ENCODE assay signal across 8 mouse cellular contexts in genomic region chr11:115367395-115367944, GRCm38 (mm10). TPM values are rescaled to one million over a fixed set of nuclear protein-coding genes. Genes with fewer than 3 reads are reported as not detected.
DNase-seq lines count a peak whose midpoint lies in the region; ATAC-seq and TF ChIP-seq lines count a peak whose summit lies in the region.

Gene Hid1 (minus strand): TSS chr11:115367756.

- no peak for TF ChIP-seq CTCF in embryonic fibroblast, embryonic 13.5 days (IDR thresholded peaks at IDR 0.05; ENCODE audit: borderline replicate concordance, insufficient read depth, low read length)
- TF ChIP-seq CTCF in liver, adult 2 months (IDR thresholded peaks at IDR 0.05; ENCODE audit: low read depth, low read length), result no peak

- no peaks in the 10 kb centered on the region for H3K36me3 ChIP-seq in heart, embryonic 12.5 days
- H3K36me3 ChIP-seq in kidney, embryonic 16.5 days (ENCODE audit: insufficient read depth, low read length), result no peaks in the 10 kb centered on the region
- H3K36me3 ChIP-seq in liver, adult 2 months (ENCODE audit: control insufficient read depth, insufficient read depth, low read length), result no peaks in the 10 kb centered on the region
- H3K36me3 ChIP-seq in myocyte (ENCODE audit: control insufficient read depth, insufficient read depth), result no peaks in the 10 kb centered on the region
- H3K36me3 ChIP-seq in stomach, embryonic 14.5 days (ENCODE audit: control insufficient read depth, insufficient read depth, low read length), result no peaks in the 10 kb centered on the region

- peaks cover 76% of the 10 kb centered on the region for H3K27me3 ChIP-seq in heart, embryonic 12.5 days (replicated peaks)
- H3K27me3 ChIP-seq in kidney, embryonic 16.5 days (ENCODE audit: insufficient read depth, low read length), result peaks cover 50% of the 10 kb centered on the region
- H3K27me3 ChIP-seq in liver, adult 2 months (ENCODE audit: control insufficient read depth, insufficient read depth, low read length), result peaks cover 4% of the 10 kb centered on the region
- no peaks in the 10 kb centered on the region for H3K27me3 ChIP-seq in myocyte (ENCODE audit: control insufficient read depth, insufficient read depth, insufficient read length)
- H3K27me3 ChIP-seq in stomach, embryonic 14.5 days (ENCODE audit: control insufficient read depth, insufficient read depth, low read length), result peaks cover 12% of the 10 kb centered on the region

- under 1% methylated on average over 39 of the region's 39 CpGs for WGBS in heart, embryonic 12.5 days
- WGBS in kidney, embryonic 16.5 days, result under 1% methylated on average over 37 of the region's 39 CpGs
- under 1% methylated on average over 39 of the region's 39 CpGs for WGBS in liver, adult 2 months
- under 1% methylated on average over 39 of the region's 39 CpGs for WGBS in stomach, embryonic 14.5 days

- H3K9ac ChIP-seq in heart, embryonic 12.5 days, result peak within 1 kb of the TSS; percentile 70
- peak within 1 kb of the TSS; percentile 70 for H3K9ac ChIP-seq in kidney, embryonic 16.5 days (replicated peaks; ENCODE audit: low read length)
- peak within 1 kb of the TSS; percentile 64 for H3K9ac ChIP-seq in liver, adult 2 months (ENCODE audit: low read depth, low read length)
- H3K9ac ChIP-seq in stomach, embryonic 14.5 days (replicated peaks; ENCODE audit: low read depth, low read length), result 0 out of 2 replicates have a peak within 1 kb of the TSS, but pooled peaks have one; percentile 4

- no peaks in the 10 kb centered on the region for H3K9me3 ChIP-seq in heart, embryonic 12.5 days (replicated peaks)
- H3K9me3 ChIP-seq in kidney, embryonic 16.5 days (ENCODE audit: low read length), result no peaks in the 10 kb centered on the region
- no peaks in the 10 kb centered on the region for H3K9me3 ChIP-seq in stomach, embryonic 14.5 days (ENCODE audit: control insufficient read depth, low read depth, low read length)

- peak; percentile 90 for DNase-seq in CD4-positive, CD25-positive, alpha-beta regulatory T cell, adult 2 months (ENCODE audit: low read depth, low spot score)
- DNase-seq in brain, adult 2 months (ENCODE audit: low read depth, low spot score), result peak; percentile 95
- DNase-seq in liver, adult 2 months (ENCODE audit: extremely low read depth, low read depth, low spot score), result peak; percentile 38

- no peaks in the 10 kb centered on the region for H3K4me1 ChIP-seq in embryonic fibroblast, embryonic 13.5 days (ENCODE audit: control insufficient read depth, insufficient read depth, low read length)
- H3K4me1 ChIP-seq in heart, embryonic 12.5 days (replicated peaks), result peaks cover 24% of the 10 kb centered on the region
- peaks cover 13% of the 10 kb centered on the region for H3K4me1 ChIP-seq in kidney, embryonic 16.5 days (ENCODE audit: insufficient read depth, low read length)
- peaks cover 2% of the 10 kb centered on the region; the same call in 1 of the 2 replicates for H3K4me1 ChIP-seq in liver, adult 2 months (ENCODE audit: control insufficient read depth, insufficient read depth, low read length)
- H3K4me1 ChIP-seq in stomach, embryonic 14.5 days (ENCODE audit: control insufficient read depth, insufficient read depth, low read length), result 0 out of 2 replicates have a peak, but pooled peaks cover 8% of the 10 kb centered on the region

- H3K4me2 ChIP-seq in heart, embryonic 12.5 days, result peak within 1 kb of the TSS; percentile 95
- peak within 1 kb of the TSS; percentile 96 for H3K4me2 ChIP-seq in kidney, embryonic 16.5 days (replicated peaks; ENCODE audit: low read depth, low read length)
- peak within 1 kb of the TSS; percentile 70 for H3K4me2 ChIP-seq in myocyte (ENCODE audit: low read depth)
- peak within 1 kb of the TSS; percentile 55 for H3K4me2 ChIP-seq in stomach, embryonic 14.5 days (replicated peaks; ENCODE audit: low read depth, low read length)

- peak within 1 kb of the TSS; percentile 48 for H3K4me3 ChIP-seq in embryonic fibroblast, embryonic 13.5 days (ENCODE audit: insufficient read depth, low read length)
- H3K4me3 ChIP-seq in heart, embryonic 12.5 days, result peak within 1 kb of the TSS; percentile 60
- peak within 1 kb of the TSS; percentile 60 for H3K4me3 ChIP-seq in kidney, embryonic 16.5 days (ENCODE audit: low read length)
- H3K4me3 ChIP-seq in liver, adult 2 months (ENCODE audit: insufficient read depth, low read depth, low read length), result peak within 1 kb of the TSS; percentile 61
- H3K4me3 ChIP-seq in myocyte, result peak within 1 kb of the TSS; percentile 79
- peak within 1 kb of the TSS; percentile 37 for H3K4me3 ChIP-seq in stomach, embryonic 14.5 days (ENCODE audit: low read depth, low read length)

- H3ac ChIP-seq in myocyte (ENCODE audit: control insufficient read depth, insufficient read length), result peak within 1 kb of the TSS; percentile 41

- H3K27ac ChIP-seq in embryonic fibroblast, embryonic 13.5 days (ENCODE audit: insufficient read depth, low read length), result no peak within 1 kb of the TSS
- no peak within 1 kb of the TSS for H3K27ac ChIP-seq in heart, embryonic 12.5 days (ENCODE audit: poor library complexity, severe bottlenecking)
- H3K27ac ChIP-seq in kidney, embryonic 16.5 days (ENCODE audit: low read length), result no peak within 1 kb of the TSS
- H3K27ac ChIP-seq in liver, adult 2 months (replicated peaks; ENCODE audit: insufficient read depth, low read depth, low read length), result no peak within 1 kb of the TSS
- H3K27ac ChIP-seq in stomach, embryonic 14.5 days (ENCODE audit: low read length), result peak within 1 kb of the TSS; percentile 16; the same call in 1 of the 2 replicates

- TF ChIP-seq POLR2A in embryonic fibroblast, embryonic 13.5 days (IDR thresholded peaks at IDR 0.05; ENCODE audit: low read depth, low read length), result peak; percentile 41; the same call in 1 of the 2 replicates
- 0 out of 2 replicates have a peak, but pooled peaks have one; percentile 14 for TF ChIP-seq POLR2A in liver, adult 2 months (IDR thresholded peaks at IDR 0.05; ENCODE audit: extremely low read depth, insufficient read depth, low read length)
- peak; percentile 93 for TF ChIP-seq POLR2A in myocyte (IDR thresholded peaks at IDR 0.05; ENCODE audit: insufficient read length, low read depth)

- ATAC-seq in heart, embryonic 12.5 days (ENCODE audit: insufficient number of reproducible peaks, low FRiP score), result peak; percentile 78
- ATAC-seq in kidney, embryonic 16.5 days (ENCODE audit: low FRiP score, low TSS enrichment), result peak; percentile 72
- ATAC-seq in stomach, embryonic 14.5 days (ENCODE audit: insufficient number of reproducible peaks, insufficient read depth, low FRiP score, low read depth), result peak; percentile 78

- H3K79me2 ChIP-seq in liver, adult 2 months (ENCODE audit: control insufficient read depth, insufficient read depth, low read length), result no peaks in the 10 kb centered on the region
- peaks cover 13% of the 10 kb centered on the region for H3K79me2 ChIP-seq in myocyte (ENCODE audit: control insufficient read depth, insufficient read depth)

TF ChIP-seq in myocyte, 11 proteins besides CTCF, POLR2A, EP300 and RAD21:
- TF ChIP-seq SRF (IDR thresholded peaks at IDR 0.05; ENCODE audit: control insufficient read depth, insufficient read length, low read depth) (peak; percentile 36), MYOG (IDR thresholded peaks at IDR 0.05; ENCODE audit: control insufficient read depth in 1 of 3, insufficient read depth in 1 of 3, insufficient read length in 2 of 3, low read depth in 2 of 3) (peak; percentile 53 to 83 (median 74)), E2F4 (IDR thresholded peaks at IDR 0.05; ENCODE audit: insufficient read depth) (no peak), MAX (IDR thresholded peaks at IDR 0.05; ENCODE audit: low read depth) (no peak), POLR2AphosphoS2 (IDR thresholded peaks at IDR 0.05; ENCODE audit: insufficient read length, low read depth) (peak; percentile 84), MYOD1 (IDR thresholded peaks at IDR 0.05; ENCODE audit: control insufficient read depth in 1 of 3, insufficient read length in 2 of 3, low read depth in 2 of 3) (peak in 2 of 3 experiments; percentile 84 to 87)

RNA-seq across cellular contexts. Expression of gene Hid1, which starts in this region (rescaled TPM):
- polyA plus RNA-seq in embryonic fibroblast, embryonic 13.5 days (2011; ENCODE audit: insufficient read length, low read depth, missing spikeins), result 3.2 and 5.9 TPM in 2 replicates
- 6.0 and 7.4 TPM in 2 replicates for polyA plus RNA-seq in heart, embryonic 12.5 days (2016; fragmentation: Nextera tagmentation; extraction: Ambion mirVana)
- polyA plus RNA-seq in kidney, embryonic 16.5 days (2015; fragmentation: Nextera tagmentation; extraction: Ambion mirVana), result 7.9 and 8.6 TPM in 2 replicates
- total RNA-seq in liver, adult 2 months (2014; rRNA removed), result 0.55 and 1.3 TPM in 2 replicates
- polyA plus RNA-seq in liver, adult 2 months (2012; rRNA removed), result 1.1 and 3.1 TPM in 2 replicates
- polyA plus RNA-seq in myocyte (2012; fragmentation: generic; extraction: Trizol), result 63.1 TPM
- polyA plus RNA-seq in stomach, embryonic 14.5 days (2014; fragmentation: Nextera tagmentation; extraction: Ambion mirVana), result 21.0 and 24.4 TPM in 2 replicates

Comparison
In these comparisons a context has a peak if more than half of its experiments do, and no peak if none do; other contexts are left out.
1. DNase-seq: peak in every context shown above with its lines; median percentile 95 in brain, adult 2 months; 90 in CD4-positive, CD25-positive, alpha-beta regulatory T cell, adult 2 months; 38 in liver, adult 2 months.
2. POLR2A ChIP-seq: peak in every context shown above with its lines; median percentile 93 in myocyte; 41 in embryonic fibroblast, embryonic 13.5 days; 14 in liver, adult 2 months.
3. H3K9ac ChIP-seq: peak in every context shown above with its lines; median percentile 70 in heart, embryonic 12.5 days; 70 in kidney, embryonic 16.5 days; 64 in liver, adult 2 months; 4 in stomach, embryonic 14.5 days.